Mouse (Mus musculus) hindbrain, embryonic 16.5 days (tissue): ENCODE results near the gene Dstyk. TPM values are rescaled to one million over a fixed set of nuclear protein-coding genes. Genes with fewer than 3 reads are reported as not detected.

Source experiments
- ATAC-seq: fragments of 200-750 bp; cut with Nextera tagmentation; 2 replicates; pipeline ENCODE4 v1.8.0; 2017; ENCODE audit warnings: moderate TSS enrichment, moderate library complexity
- H3K27ac ChIP-seq: fragments of 300-500 bp; sonication (generic); 2 replicates; pipeline ENCODE4 v1.5.1; 2014; ENCODE audit warnings: low read depth, mild to moderate bottlenecking, control low read depth, low read length, moderate library complexity
- H3K27me3 ChIP-seq: fragments of 300-500 bp; sonication (generic); replicated peaks from 2 replicates; pipeline ENCODE4 v1.6.1; 2014; ENCODE audit warnings: low read length; ENCODE audit not compliant: control insufficient read depth, insufficient read depth
- H3K36me3 ChIP-seq: fragments of 300-500 bp; sonication (generic); 2 replicates; pipeline ENCODE4 v1.6.1; 2014; ENCODE audit warnings: mild to moderate bottlenecking, low read length, moderate library complexity, mixed read lengths; ENCODE audit not compliant: control insufficient read depth, insufficient read depth
- H3K4me1 ChIP-seq: fragments of 300-500 bp; sonication (generic); 2 replicates; pipeline ENCODE4 v1.6.1; 2014; ENCODE audit warnings: low read depth, low read length; ENCODE audit not compliant: control insufficient read depth, insufficient read depth
- H3K4me2 ChIP-seq: fragments of 300-500 bp; sonication (generic); 2 replicates; pipeline ENCODE4 v1.6.1; 2014; ENCODE audit warnings: mild to moderate bottlenecking, low read length, control low read depth, moderate library complexity
- H3K4me3 ChIP-seq: fragments of 300-500 bp; sonication (generic); 2 replicates; pipeline ENCODE4 v1.5.1; 2014; ENCODE audit warnings: mild to moderate bottlenecking, low read length, control low read depth, moderate library complexity
- H3K9ac ChIP-seq: fragments of 300-500 bp; sonication (generic); 2 replicates; pipeline ENCODE4 v1.6.1; 2014; ENCODE audit warnings: low read depth, mild to moderate bottlenecking, control low read depth, low read length, moderate library complexity
- H3K9me3 ChIP-seq: fragments of 300-500 bp; sonication (generic); 2 replicates; pipeline ENCODE4 v1.6.1; 2014; ENCODE audit warnings: mild to moderate bottlenecking, low read length, moderate library complexity; ENCODE audit not compliant: control insufficient read depth
- WGBS: fragments of 180-500 bp; shearing (Covaris S2); extraction: QIAGEN DNeasy Blood & Tissue Kit; methylation state at CpG from one replicate; pipeline ENCODE4 v1.1.7; 2014; 5-methylcytosine and 5-hydroxymethylcytosine counted together
- polyA plus RNA-seq: library from polyadenylated mRNA; unstranded; fragments of >200 nt; fragmentation: Nextera tagmentation; extraction: Ambion mirVana; gene quantifications from 2 replicates; pipeline ENCODE4 v1.2.1, GENCODE M21; 2015

Gene Dstyk
- polyA plus RNA-seq, 1 experiment from 2014 or later: 7.9 TPM

- H3K9ac ChIP-seq: no peak overlapping the region
- H3K4me3 ChIP-seq: no peak overlapping the region
- H3K4me1 ChIP-seq: peaks cover 24% of the 10 kb centered on the region
- WGBS: 29% methylated on average over 3 of the region's 3 CpGs
- H3K4me2 ChIP-seq: no peak overlapping the region
- no peaks in the 10 kb centered on the region for H3K36me3 ChIP-seq
- H3K27me3 ChIP-seq: no peaks in the 10 kb centered on the region
- no peaks in the 10 kb centered on the region for H3K9me3 ChIP-seq
- H3K27ac ChIP-seq: peak overlapping the region; percentile 11; the same call in 1 of the 2 replicates
- peak; percentile 76 for ATAC-seq
Observed at GRCm38 (mm10) chr1:132430818-132431217, 13.5 kb downstream of the Dstyk start.

DNA sequence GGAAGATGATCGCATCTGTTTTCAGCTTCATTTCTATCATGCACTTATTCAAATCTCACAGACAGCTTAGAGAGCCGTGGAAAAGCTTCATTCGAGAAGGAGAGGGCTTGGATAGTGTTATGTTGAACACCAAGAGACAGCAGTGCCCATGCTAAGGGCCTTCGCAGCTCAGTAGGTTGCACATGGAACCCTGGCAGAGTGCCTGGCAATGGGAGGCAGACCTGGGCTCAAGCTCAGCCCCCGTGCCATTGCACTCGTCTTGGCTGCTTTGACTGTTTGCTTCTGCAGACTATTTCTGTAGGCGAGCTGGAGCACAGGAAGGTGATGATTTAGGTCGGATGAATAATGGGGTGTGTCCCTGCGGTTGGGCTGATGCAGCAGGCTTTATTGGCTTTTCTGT, 14.4 kb downstream of the Dstyk start:
- Histone ChIP-seq H3K36me3 (no peaks in the 10 kb centered on the region), H3K4me1 (peaks cover 24% of the 10 kb centered on the region), H3K4me3 (no peak overlapping the region), H3K4me2 (no peak overlapping the region), H3K27ac (peak overlapping the region; percentile 39; the same call in 1 of the 2 replicates), H3K9me3 (no peaks in the 10 kb centered on the region), H3K27me3 (no peaks in the 10 kb centered on the region), H3K9ac (no peak overlapping the region)
- peak; percentile 70 for ATAC-seq
- 58% methylated on average over 9 of the region's 9 CpGs for WGBS

DNA sequence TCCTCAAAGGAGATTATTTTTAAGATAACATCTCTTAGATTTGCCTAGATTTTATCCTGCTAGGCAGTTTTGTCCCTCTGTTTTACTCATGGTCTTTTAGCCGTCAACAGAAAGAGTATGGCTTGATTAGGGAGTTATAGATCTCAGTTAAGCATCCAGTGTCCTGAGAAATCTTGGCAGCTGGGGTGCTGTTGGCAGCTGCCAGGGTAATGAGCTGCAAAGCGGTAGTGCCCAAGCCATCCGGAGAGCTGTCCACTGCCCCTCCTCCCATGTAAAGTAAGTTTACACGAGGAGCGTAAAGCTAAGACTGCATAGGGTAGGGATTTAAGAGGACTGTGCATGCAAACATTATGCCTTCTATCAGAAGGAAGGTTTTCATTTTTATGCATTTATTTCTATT, 16.0 kb downstream of the Dstyk start:
- H3K9ac ChIP-seq: no peak overlapping the region
- no peak overlapping the region for H3K4me3 ChIP-seq
- H3K4me1 ChIP-seq: peaks cover 24% of the 10 kb centered on the region
- H3K36me3 ChIP-seq: no peaks in the 10 kb centered on the region
- H3K9me3 ChIP-seq: no peaks in the 10 kb centered on the region
- H3K27me3 ChIP-seq: no peaks in the 10 kb centered on the region
- H3K27ac ChIP-seq: no peak overlapping the region
- WGBS: 38% methylated on average over 5 of the region's 5 CpGs
- no peak for ATAC-seq
- no peak overlapping the region for H3K4me2 ChIP-seq

DNA sequence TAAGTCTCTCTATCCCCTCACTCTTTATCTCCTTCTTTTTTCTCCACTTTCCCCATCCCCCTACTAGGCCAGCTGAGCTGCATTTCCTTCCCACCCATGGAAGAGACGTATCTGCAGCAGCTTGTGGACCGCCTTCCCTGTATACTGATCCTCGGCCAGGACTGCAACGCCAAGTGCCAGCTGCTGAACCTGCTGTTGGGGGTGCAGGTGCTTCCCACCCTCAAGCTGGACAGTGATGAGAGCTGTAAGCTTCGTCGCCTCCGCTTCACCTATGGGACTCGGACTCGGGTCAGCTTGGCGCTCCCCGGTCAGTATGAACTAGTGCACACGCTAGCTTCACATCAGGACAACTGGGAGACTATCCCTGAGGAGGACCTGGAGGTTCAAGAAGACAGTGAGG, 16.7 kb downstream of the Dstyk start:
- Histone ChIP-seq H3K27ac (no peak overlapping the region), H3K36me3 (no peaks in the 10 kb centered on the region)

GRCm38 (mm10) chr1:132436320-132436958, 19.1 kb downstream of the Dstyk start:
- Histone ChIP-seq H3K27me3 (no peaks in the 10 kb centered on the region), H3K27ac (no peak overlapping the region), H3K4me3 (no peak overlapping the region), H3K4me1 (peaks cover 12% of the 10 kb centered on the region), H3K9me3 (no peaks in the 10 kb centered on the region), H3K9ac (no peak overlapping the region), H3K4me2 (no peak overlapping the region), H3K36me3 (peaks cover 5% of the 10 kb centered on the region)
- ATAC-seq: no peak
- WGBS: 68% methylated on average over 4 of the region's 4 CpGs

More for the DNA sequence above, 16.7 kb downstream of the Dstyk start:
- Histone ChIP-seq H3K27me3 (no peaks in the 10 kb centered on the region), H3K4me3 (no peak overlapping the region), H3K4me2 (no peak overlapping the region), H3K4me1 (peaks cover 24% of the 10 kb centered on the region), H3K9me3 (no peaks in the 10 kb centered on the region), H3K9ac (no peak overlapping the region)
- WGBS: 82% methylated on average over 12 of the region's 12 CpGs
- 0 out of 2 replicates have a peak, but pooled peaks have one; percentile 26 for ATAC-seq

DNA sequence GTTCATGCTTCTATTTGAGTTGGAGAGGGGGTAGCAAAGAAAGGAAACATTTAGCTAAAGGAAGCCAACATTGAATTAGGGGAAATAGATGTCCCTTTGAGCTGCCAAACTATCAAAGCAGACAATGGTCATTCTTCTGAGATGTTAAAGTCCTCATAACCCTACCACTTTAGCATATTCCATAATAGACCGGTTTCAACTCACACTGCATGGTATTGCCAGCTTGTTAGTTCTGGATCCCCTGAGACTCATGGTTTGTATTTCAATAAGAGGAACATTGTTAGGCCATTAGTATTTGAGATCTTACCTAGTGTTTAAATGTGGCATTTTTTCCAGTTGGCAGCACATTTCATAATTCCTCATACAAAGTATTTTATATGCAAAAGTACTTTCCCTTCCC, 19.6 kb downstream of the Dstyk start:
- no peak for ATAC-seq

GRCm38 (mm10) chr1:132437389-132437788, 20.0 kb downstream of the Dstyk start:
- no peak for ATAC-seq
- H3K4me3 ChIP-seq: no peak overlapping the region
- no peak overlapping the region for H3K27ac ChIP-seq

More for the DNA sequence above, 19.6 kb downstream of the Dstyk start:
- Histone ChIP-seq H3K4me1 (peaks cover 8% of the 10 kb centered on the region), H3K27me3 (no peaks in the 10 kb centered on the region), H3K4me3 (no peak overlapping the region), H3K9ac (no peak overlapping the region), H3K4me2 (no peak overlapping the region), H3K36me3 (peaks cover 7% of the 10 kb centered on the region), H3K27ac (no peak overlapping the region), H3K9me3 (no peaks in the 10 kb centered on the region)
- 63% methylated on average over 1 of the region's 1 CpGs for WGBS

GRCm38 (mm10) chr1:132440896-132441435, 23.6 kb downstream of the Dstyk start:
- no peak for ATAC-seq
- no peaks in the 10 kb centered on the region for H3K9me3 ChIP-seq
- H3K27me3 ChIP-seq: no peaks in the 10 kb centered on the region
- H3K36me3 ChIP-seq: peaks cover 13% of the 10 kb centered on the region
- no peak overlapping the region for H3K4me2 ChIP-seq
- no peak overlapping the region for H3K4me3 ChIP-seq
- H3K9ac ChIP-seq: no peak overlapping the region
- H3K4me1 ChIP-seq: no peaks in the 10 kb centered on the region
- no peak overlapping the region for H3K27ac ChIP-seq
- 86% methylated on average over 1 of the region's 1 CpGs for WGBS

More at GRCm38 (mm10) chr1:132437389-132437788, 20.0 kb downstream of the Dstyk start:
- 80% methylated on average over 5 of the region's 5 CpGs for WGBS
- no peak overlapping the region for H3K4me2 ChIP-seq
- H3K27me3 ChIP-seq: no peaks in the 10 kb centered on the region
- H3K36me3 ChIP-seq: peaks cover 11% of the 10 kb centered on the region
- no peaks in the 10 kb centered on the region for H3K9me3 ChIP-seq
- H3K4me1 ChIP-seq: peaks cover 8% of the 10 kb centered on the region
- H3K9ac ChIP-seq: no peak overlapping the region

GRCm38 (mm10) chr1:132449742-132450141, 32.4 kb downstream of the Dstyk start:
- Histone ChIP-seq H3K4me1 (no peaks in the 10 kb centered on the region), H3K9me3 (no peaks in the 10 kb centered on the region), H3K4me2 (no peak overlapping the region), H3K4me3 (no peak overlapping the region), H3K9ac (no peak overlapping the region), H3K36me3 (peaks cover 8% of the 10 kb centered on the region), H3K27ac (no peak overlapping the region), H3K27me3 (no peaks in the 10 kb centered on the region)
- ATAC-seq: no peak
- WGBS: 96% methylated on average over 7 of the region's 7 CpGs
